Mouse (Mus musculus) kidney, adult 2 months (tissue): ENCODE data around the gene Smad5.

Experiments used
- CTCF ChIP-seq: fragments of 200-500 bp; conservative IDR thresholded peaks from 2 replicates; pipeline ENCODE4 v1.5.1; 2011; ENCODE audit warnings: low read depth, mild to moderate bottlenecking, control low read depth, low read length, moderate library complexity, mixed read lengths; ENCODE audit not compliant: insufficient read depth, insufficient read length
- POLR2A ChIP-seq: fragments of 200-500 bp; IDR thresholded peaks from one replicate; pipeline ENCODE4 v1.6.1; 2011; ENCODE audit warnings: low read depth, low read length, control low read depth

DNA sequence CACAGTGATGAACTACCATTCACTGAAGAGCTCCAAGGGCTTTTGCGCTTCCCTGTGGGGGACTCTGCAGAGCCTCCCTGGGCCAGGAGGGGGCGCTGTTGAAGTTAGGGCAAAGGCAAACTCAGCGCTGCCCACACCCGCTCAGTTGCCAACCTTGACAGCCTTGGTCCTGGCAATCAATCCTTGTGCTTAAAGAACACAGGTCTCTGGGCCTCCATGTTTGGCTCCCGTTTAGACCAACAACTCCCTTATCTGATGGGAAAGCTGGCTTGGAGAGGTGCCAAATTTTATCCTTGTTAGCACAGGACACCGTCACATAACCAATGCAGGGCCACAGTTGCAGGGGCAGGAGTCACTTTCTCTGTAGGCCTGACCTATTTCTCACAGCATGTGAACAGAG lies 53.1 kb downstream of the Smad5 start:
- TF ChIP-seq POLR2A (no peak), CTCF (peak; percentile 34; the same call in 1 of the 2 replicates)
